Mouse (Mus musculus) heart, adult 18-20 months (tissue): ENCODE measurements around the gene Rpl23a. TPM values are rescaled to one million over a fixed set of nuclear protein-coding genes. Genes with fewer than 3 reads are reported as not detected.
A peak's percentile ranks its signal among the peaks of the same experiment; 100 is the strongest.
"Not testable (repeated sequence)": the region's sequence is repeated elsewhere in the genome, so short reads cannot be mapped to it uniquely, and the experiment has no call there.

ENCODE experiments used
- DNase-seq, 2 experiments: peaks; one replicate each; pipeline ENCODE4 v3.0.0; 2021 to 2022; ENCODE audit warnings: mixed read lengths in 1 of 2
- total RNA-seq, 2 experiments: library from RNA; stranded (reverse); gene quantifications; 2 replicates each; pipeline ENCODE4 v1.2.3; 2021

The Rpl23a gene
- total RNA-seq, 2 experiments from 2014 or later: 866 to 935 TPM

DNA sequence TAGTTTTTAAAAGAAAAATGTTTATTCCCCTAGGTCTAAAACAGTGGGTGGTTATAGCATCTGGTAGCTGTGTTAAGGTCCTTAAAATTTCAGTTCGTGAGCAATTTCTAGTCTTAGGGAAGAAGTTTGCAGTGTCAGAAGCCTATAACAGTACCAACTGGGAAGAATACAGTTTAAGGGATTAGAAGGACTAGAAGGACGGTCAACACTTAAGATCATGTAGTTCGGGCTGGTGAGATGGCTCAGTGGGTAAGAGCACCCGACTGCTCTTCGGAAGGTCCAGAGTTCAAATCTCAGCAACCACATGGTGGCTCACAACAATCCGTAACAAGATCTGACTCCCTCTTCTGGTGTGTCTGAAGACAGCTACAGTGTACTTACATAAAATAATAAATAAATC lies 1.3 kb upstream of the Rpl23a start:
- DNase-seq: not testable (repeated sequence)

DNA sequence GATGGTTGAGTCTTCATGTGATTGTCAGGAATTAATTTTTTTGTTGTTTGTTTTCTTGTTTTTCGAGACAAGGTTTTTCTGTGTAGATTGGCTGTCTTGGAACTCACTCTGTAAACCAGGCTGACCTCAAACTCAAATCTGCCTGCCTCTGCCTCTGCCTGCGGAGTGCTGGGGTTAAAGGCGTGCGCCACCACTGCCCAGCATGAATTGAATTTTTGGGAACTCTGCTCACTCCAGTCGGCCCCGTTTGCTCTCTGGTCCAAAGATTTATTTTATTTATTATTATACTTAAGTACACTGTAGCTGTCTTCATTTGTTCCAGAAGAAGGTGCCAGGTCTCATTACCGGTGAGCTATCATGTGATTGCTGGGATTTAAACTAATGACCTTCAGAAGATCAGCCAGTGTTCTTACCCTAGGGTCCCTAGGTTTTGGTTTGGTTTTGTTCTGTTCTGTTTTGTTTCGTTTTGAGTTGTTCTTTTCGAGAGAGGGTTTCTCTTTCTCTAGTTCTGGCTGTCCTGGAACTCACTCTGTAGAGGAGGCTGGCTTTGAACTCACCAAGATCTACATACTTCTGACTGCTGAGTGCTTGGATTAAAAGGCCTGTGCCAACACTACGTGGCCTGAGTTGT lies 615 bp upstream of the Rpl23a start:
- no peak for DNase-seq

DNA sequence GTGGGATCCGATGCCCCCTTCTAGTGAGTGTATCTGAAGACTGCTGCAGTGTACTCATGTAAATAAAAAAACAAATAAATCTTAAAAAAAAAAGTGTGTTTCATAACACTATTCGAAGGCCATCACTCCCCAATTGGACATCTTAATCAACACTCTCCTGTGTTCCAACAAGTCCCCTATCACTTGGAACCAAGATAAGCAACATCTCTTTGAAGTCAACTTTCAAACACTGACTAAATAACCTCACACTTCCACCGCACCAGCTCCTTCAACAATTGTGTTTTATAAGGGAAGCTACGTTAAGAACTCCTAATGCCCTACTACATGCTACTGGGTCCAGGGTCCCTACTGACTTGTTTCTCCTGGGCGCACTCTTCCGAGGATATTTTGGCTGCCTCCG lies 934 bp downstream of the Rpl23a start:
- DNase-seq: no peak

DNA sequence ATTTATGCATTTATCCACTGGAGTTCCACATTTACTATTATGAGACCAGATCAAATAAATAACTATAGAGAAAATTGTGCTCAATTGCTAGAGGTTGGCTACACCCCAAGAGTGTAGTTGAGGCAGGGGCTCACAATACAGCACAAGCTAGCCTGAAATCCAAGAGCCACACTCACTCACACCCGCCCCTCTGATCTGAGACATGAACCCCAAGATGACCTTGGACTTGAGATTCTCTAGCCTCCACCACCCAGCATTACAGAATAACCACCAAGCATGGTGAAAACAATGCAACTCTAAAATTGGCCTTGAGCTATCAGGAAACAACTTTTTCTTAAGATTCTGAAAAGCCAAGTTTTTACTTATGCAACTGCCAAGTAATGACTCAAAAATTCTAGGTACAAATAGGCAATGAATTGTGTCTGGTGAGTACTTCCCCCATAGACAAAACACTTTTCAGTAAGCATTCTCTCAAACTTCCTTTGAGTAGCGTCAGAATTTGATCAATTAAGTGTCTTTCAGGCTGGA lies 1.5 kb downstream of the Rpl23a start:
- DNase-seq: no peak

DNA sequence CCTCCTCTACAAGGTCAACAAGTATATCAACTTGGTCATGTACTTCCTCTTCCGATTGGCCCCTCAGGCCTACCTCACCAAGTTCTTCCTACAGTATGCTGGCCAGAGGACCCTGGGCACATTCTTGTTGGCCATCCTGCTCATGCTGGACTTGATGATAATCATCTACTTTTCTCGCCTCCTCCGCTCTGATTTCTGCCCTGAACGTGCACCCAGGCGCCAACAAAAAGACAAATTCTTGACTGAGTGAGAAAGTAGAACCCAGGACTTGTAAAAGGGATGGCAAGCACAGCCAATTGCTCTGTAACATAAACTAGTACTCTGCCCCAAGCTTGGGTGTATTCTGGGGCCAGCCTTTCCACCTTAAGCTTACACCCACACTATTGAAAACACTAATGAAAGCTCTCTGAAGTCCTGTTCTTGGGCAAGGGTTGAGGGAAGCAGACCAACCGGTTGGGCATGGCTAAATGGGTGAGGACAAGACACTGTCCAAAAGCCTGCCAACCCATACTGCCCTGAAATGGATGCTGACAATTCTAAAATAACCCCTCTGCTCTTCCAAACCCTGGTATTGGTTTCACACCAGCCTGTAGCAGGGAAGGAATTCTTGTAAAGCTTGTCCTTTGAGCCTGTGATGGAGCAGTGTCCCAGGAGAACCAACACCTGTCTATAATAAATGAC lies 3.2 kb downstream of the Rpl23a start:
- DNase-seq: no peak

DNA sequence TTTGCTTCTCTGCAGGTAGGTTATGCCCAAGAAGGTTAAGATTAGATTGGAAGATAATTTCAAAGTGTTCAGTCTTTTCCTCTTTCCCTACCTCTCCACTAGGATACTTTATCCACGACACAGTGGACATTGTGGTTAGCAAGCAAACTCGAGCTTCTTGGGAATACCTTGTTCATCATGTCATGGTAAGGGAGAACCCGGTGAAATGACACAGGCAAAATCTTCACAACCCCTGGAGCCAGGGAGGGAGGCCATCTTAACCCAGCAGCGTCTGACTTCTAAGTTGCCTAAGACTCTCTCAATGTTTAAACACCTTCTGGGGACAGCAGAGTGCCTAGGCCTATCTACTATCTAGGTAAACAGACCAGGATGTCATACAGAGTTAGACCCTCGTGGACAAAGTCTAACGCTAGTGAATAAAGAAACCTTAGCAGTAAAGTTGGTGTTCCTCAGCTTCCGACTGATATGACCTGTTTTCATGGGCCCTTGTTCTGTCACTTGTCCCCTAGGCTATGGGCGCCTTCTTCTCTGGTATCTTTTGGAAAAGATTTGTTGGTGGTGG lies 3.9 kb downstream of the Rpl23a start:
- DNase-seq: no peak

DNA sequence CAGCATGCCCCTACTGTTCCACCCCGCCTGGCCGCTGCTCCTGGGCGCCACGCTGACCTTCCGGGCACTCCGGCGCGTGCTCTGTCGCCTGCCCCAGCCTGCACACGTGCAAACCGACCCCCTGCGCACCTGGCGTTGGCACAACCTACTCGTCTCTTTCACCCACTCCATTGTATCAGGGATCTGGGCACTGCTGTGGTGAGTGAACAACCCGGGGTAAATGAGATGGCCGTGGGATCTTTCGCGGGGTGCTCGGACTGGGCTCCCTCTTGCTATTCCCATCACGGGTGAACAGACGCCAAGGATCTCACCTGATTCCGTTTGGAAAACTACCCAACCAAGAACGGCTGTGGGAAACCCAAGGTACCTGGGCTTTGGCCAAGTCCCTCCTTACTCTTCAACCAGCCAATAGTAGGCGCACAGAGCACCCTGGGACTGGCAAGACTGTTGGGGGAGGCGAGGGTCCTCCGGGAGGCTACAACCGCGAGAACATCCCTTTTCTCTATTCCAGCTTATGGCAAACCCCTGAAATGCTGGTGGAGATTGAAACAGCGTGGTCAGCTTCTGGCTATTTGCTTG lies 4.4 kb downstream of the Rpl23a start:
- DNase-seq: peak; percentile 57 to 68

DNA sequence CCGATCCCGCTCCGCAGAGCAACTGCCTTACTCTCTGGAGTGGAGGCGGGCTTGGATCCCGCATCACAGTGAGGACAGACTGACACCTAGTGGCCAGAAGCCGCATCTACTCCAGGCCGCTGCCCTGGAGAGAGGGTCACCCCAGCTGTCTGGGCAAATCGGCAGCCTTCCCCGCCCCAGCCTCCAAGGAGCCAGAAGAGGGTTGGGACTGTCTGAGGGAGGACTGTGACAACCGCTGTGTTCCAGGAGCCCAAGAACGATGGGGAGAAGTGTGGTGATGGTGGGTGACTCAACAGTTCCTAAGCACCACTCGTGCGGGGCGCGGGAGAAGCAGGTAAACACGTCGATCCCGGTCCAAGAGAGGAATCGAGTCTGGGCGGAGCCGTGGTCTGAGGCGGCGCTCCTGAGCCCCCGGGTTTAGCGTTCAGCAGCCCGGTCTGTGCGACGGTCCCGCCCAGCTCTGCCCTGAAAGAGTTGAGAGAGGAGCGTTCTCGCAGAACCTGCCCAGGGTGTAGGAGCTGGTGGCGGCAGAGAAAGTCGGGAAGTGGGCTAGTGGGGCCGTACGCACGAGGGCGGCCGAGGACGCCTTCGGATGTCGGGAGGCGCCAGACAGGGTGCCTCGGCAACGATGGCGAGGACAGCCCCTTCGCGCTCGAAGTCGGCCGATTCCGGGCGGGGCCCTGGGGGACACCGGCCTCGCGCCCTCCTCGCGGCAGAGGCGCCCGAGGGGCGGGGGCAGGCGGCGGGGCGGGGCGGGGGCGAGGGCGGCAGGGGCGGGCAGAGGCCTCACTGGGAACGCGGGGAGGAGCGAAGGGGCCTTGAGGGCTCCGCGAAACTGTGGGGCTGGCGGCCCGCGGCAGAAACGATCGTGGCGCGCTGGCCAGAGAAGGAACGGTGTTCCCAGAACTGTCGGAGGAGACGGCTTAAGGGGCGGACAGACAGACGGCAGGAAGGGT lies 5.2 kb downstream of the Rpl23a start:
- DNase-seq: peak; percentile 97

DNA sequence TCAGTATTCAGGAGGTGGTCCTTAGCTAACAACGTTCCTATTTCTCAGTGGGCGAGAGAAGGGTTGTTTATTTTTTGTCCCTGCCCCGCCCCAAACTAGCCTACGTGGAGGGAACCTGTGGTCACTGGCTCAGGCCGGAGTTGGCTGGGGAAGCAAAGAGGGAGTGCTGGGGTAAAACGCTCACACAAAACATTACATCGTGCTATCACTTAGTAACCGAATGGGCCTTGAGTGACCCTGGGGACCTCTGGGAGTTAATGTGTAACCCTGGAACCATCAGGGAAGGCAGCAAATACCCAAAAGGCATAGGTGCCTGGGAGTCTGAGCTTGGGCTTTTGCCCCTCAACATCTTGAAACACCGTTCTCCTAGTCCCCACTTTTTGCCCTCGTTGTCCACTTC lies 5.9 kb downstream of the Rpl23a start:
- no peak for DNase-seq

DNA sequence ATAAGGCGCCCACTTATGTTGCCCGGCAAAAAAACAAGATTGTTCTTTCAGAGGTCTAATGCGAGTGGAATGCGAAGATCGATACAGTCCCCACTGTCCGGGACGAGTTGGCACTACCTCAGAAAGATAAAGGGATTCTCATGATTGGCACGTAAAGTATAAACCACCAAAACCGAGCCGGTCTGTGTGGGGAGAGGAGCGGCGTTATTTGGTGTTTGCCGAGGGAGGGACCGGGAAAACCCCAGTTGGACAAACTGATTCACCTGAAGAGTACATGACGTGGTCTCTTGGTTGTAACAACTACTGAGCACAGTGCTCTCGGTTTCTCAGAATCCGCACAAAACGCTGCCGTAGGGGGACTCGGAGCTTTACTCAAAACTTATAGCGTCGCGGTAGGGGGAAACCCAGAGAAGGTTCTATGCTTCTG lies 6.5 kb downstream of the Rpl23a start:
- no peak for DNase-seq

DNA sequence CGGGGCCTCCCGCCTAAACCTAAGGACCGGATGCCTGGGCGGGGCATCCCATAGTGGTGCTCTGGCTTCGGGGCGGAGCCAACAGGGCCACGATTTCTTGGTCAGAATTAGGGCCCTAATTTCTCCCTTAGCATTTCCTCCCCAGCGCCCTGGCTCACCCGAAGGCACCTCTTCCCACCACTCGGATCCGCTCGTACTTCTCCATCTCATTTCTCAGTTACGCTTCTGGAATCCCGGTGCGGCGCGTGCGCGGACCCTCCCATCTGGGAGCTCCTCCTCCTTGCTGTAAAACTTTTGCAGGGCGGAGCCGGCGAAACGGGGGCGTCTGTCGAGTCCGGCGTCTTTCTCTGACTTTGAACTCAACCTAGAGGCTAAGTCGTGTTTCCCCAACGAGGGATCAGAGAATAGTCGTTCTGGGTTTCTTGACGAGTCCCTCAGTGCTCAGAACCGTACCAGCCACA lies 7.0 kb downstream of the Rpl23a start, which contains the start of the genes Nek8 and Tlcd1:
Nek8 (minus strand) TSS at position 274 of the 461 bp plus-strand sequence.
Tlcd1 (plus strand) TSS at position 310 of the 461 bp plus-strand sequence.
- peak; percentile 95 to 96 for DNase-seq

DNA sequence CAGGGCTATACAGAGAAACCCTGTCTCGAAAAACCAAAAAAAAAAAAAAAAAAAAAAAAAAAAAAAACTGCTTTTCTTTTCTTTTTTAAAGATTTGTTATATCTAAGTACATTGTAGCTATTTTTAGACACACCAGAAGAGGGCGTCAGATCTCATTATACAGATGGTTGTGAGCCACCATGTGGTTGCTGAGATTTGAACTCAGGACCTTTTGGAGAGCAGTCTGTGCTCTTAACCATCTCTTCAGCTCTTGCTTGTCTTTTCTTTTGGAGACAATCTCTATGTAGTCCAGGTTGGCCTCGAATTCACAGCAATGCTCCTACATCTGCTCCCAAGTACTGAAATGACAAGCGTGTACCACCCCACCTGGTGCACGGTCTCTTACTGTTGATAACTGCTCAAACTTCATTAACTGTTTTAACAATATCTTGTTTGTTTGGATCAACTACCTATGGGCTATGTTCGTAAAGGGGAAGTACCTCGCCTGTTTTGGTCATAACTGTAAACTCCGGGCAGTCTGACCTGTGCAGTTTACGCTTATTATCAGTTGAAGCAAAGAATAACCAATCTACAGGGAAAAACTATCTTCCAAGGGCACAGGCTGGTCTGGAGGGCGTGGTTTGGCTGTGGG lies 7.5 kb downstream of the Rpl23a start:
- DNase-seq: no peak

DNA sequence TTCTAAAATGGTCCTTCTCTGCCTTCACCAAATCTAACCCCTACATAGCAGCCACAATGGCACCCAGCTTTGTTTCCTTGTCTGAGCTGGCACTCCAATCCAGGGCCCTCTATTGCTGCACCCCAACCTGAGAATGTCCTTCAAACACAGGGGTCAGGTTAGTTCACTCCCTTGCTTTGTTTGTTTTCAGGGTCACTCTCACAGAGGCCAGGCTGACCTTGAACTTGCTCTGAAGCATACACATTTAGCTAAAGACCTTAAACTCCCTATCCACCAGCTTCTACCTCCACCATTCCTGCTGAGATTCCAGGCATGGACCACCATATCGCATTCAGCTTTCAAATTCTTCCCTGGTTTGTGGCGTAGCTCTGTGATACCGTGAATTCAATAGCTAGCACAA lies 8.9 kb downstream of the Rpl23a start:
- no peak for DNase-seq

DNA sequence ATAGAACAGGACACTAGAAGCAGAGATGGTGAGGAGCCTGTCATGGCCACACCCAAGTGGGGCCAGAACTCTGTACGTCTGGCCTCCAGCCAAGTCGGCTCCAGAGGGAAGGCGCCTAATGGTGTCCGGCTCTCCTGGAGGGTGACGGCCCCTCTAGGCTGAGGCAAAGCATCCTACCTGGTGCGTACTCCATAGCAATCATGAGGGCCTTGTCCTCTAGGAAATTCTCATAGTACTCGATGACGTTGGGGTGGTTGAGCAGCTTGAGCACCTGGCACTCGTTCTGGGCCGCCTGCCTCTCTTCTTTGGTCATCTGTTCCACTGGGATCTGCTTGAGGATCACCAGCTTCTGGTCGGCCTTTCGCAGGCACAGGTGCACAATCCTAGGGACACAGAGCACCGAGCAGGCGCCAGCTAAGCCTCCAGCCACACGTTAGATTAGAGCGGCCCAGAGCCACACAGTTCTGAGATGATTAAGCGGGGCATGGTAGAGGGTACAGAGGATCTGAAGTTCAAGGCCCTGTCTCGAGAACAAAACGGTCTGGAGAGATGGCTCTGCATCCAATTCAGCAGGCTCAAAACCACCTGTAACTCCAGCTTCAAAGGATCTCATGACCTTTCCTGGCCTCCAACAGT lies 10.5 kb downstream of the Rpl23a start:
- DNase-seq: no peak

DNA sequence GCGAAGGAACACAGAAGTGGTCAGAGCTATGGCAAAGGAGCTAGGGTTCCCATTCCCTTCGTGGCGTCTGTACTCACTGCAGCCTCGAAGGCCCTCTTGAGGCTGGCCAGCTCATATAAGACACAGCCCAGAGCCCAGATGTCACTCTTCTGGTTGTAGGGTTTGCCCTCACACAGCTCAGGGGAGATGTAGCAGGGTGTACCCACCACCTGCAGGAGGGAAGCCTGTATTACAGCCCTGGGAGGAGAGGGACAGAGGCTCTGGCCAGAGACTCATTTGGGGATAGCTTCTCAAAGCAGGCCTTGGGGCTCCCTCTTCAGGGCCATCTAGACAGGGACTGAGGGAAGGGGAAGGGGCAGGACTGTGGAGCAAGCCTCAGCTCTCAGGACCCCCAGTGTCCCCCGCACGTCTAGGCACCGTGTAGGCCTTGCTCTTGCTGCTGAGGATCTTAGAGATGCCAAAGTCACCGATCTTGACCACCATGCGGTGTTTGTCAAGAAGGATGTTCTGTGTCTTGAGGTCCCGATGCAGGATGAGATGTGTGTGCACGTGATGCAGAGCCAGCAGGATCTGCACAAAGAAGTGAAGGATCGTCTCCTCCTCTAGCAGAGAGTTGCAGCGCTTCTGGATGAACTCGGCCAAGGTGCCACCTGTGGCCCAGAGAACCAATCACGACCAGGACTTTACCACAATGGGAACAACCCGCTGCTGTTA lies 11.2 kb downstream of the Rpl23a start:
- no peak for DNase-seq

DNA sequence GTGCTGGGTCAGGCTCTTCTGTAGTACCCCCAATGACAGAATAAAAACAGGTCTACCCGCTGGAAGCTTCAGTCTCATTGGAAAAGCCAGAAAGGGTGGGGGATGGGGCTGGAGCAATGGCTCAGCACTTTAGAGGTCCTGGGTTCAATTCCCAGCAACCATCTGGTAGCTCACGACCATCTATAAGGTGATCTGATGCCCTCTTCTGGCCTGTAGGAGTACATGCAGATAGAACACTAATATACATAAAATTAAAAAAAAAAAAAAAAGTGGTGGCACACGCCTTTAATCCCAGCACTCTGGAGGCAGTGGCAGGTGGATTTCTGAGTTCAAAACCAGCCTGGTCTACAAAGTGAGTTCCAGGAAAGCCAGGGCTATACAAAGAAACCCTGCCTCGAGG lies 12.1 kb downstream of the Rpl23a start:
- DNase-seq: no peak

DNA sequence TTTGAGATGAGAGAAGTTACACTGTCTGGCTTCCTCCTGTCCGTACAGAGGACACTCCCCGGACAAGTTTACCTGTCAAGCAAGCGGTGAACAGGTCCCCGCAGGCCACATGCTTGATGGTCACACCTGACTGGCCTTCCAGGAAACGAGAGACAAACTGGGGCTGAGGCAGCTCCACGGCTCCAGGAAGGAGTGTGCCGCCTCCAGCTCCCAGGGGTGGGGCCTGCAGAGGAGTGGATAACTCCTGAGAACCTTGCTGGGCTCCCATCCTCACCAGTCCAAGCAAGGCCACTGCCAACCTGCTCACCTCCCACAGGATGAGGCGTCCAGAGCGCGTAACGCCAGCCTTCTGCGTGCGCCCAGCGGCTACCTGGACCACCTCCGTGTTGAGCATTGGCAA lies 13.1 kb downstream of the Rpl23a start:
- DNase-seq: no peak

DNA sequence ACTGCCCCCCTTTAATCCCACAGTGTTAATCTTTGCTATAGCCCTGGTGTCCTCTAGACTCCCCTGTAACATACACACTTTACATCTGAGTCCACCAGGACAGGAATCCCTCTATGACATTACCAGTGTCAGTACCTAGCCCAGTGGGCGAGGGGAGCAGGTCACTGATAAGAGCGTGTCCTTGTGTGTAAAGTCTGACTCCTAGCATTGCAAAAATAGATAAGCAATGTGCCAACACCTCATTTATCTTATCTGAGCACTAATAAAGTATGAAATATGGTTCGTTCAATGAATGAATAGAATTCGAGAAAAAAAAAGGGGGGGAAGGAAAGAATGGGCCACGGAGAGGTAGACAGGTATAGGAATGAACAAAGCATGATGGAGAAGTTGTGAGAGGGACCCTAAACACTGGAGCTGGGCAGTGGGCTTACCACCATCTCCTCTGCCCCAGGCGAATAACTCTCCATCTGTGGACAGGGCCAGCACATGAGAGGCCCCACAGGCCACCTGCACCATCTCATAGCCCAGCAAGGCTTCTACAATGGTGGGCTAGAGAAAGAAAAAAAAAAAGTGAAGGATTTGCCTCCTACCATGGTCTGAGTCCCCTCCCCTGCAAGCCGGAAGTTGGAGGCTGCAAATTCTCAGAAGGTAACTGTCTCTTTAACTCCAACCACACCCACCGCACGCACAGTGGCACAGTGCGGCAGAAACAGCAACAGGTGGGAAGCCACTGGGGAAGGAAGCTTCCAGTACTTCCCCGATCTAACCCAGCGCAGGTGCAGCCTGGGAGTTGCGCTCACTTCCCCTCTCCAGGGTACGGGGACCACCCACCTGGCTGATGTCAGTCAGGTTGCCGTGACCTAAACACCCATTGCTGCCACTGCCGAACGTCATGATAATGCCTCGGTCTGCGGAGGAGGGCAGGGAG lies 14.6 kb downstream of the Rpl23a start:
- no peak for DNase-seq
